Mouse (Mus musculus) forebrain, embryonic 15.5 days (tissue): ENCODE results near the gene Olfr1459. TPM values are rescaled to one million over a fixed set of nuclear protein-coding genes. Genes with fewer than 3 reads are reported as not detected.

Experiments used
- ATAC-seq: fragments of 200-750 bp; cut with Nextera tagmentation; replicated peaks from 2 replicates; pipeline ENCODE4 v1.8.0; 2017; ENCODE audit warnings: mild to moderate bottlenecking, moderate TSS enrichment, moderate library complexity
- H3K27ac ChIP-seq: fragments of 300-500 bp; sonication (generic); replicated peaks from 2 replicates; pipeline ENCODE4 v1.5.1; 2015; ENCODE audit warnings: mild to moderate bottlenecking, inconsistent platforms
- H3K27me3 ChIP-seq: fragments of 300-500 bp; sonication (generic); 2 replicates; pipeline ENCODE4 v1.6.1; 2015; ENCODE audit warnings: inconsistent platforms
- H3K36me3 ChIP-seq: fragments of 300-500 bp; sonication (generic); 2 replicates; pipeline ENCODE4 v1.6.1; 2015; ENCODE audit warnings: mild to moderate bottlenecking, inconsistent platforms
- H3K4me1 ChIP-seq: fragments of 300-500 bp; sonication (generic); 2 replicates; pipeline ENCODE4 v1.6.1; 2015; ENCODE audit warnings: inconsistent platforms
- H3K4me2 ChIP-seq: fragments of 300-500 bp; sonication (generic); replicated peaks from 2 replicates; pipeline ENCODE4 v1.6.1; 2015; ENCODE audit warnings: mild to moderate bottlenecking, inconsistent platforms
- H3K4me3 ChIP-seq: fragments of 300-500 bp; sonication (generic); 2 replicates; pipeline ENCODE4 v1.5.1; 2015; ENCODE audit warnings: mild to moderate bottlenecking, inconsistent platforms
- H3K9ac ChIP-seq: fragments of 300-500 bp; sonication (generic); replicated peaks from 2 replicates; pipeline ENCODE4 v1.6.1; 2015; ENCODE audit warnings: mild to moderate bottlenecking, inconsistent platforms
- H3K9me3 ChIP-seq: fragments of 300-500 bp; sonication (generic); 2 replicates; pipeline ENCODE4 v1.6.1; 2016; ENCODE audit warnings: inconsistent platforms
- WGBS: fragments of 180-500 bp; shearing (Covaris S2); methylation state at CpG from one replicate; pipeline ENCODE4 v1.1.7; 2015; ENCODE audit warnings: mixed read lengths; 5-methylcytosine and 5-hydroxymethylcytosine counted together
- polyA plus RNA-seq: library from polyadenylated mRNA; unstranded; fragments of >200 nt; fragmentation: Nextera tagmentation; extraction: Ambion mirVana; gene quantifications from 2 replicates; pipeline ENCODE4 v1.2.1, GENCODE M21; 2015

Olfr1459 gene
- not detected in 2 replicates for polyA plus RNA-seq

DNA sequence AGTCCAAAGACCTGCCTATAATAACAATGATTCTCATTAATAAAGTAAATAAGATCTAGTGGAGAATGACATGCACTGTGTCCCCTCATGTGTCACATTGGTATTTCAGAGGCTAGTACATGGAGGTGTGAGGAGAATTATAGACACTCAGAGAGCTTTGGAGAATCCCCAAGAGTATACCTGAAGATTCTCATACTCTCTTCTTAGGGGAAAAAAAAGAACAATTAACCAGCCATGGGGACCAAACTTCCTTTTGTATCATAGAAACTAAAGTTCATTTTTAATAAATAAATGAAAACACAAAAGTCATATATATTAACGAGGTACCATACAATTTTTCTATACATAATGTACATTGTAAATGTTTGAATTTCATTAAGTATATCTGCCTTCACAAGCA lies at the start of gene Olfr1459:
TSS of gene Olfr1459 (minus strand) at position 101 of the 400 bp plus-strand sequence.
- WGBS, result 77% methylated on average over 1 of the region's 1 CpGs
- peaks cover 15% of the 10 kb centered on the region for H3K9me3 ChIP-seq
- no peak for ATAC-seq
- H3K4me3 ChIP-seq, result no peak within 1 kb of the TSS
- H3K36me3 ChIP-seq, result no peaks in the 10 kb centered on the region
- H3K4me1 ChIP-seq, result no peaks in the 10 kb centered on the region
- no peak within 1 kb of the TSS for H3K9ac ChIP-seq
- H3K27ac ChIP-seq, result no peak within 1 kb of the TSS
- H3K27me3 ChIP-seq, result no peaks in the 10 kb centered on the region
- H3K4me2 ChIP-seq, result no peak within 1 kb of the TSS

DNA sequence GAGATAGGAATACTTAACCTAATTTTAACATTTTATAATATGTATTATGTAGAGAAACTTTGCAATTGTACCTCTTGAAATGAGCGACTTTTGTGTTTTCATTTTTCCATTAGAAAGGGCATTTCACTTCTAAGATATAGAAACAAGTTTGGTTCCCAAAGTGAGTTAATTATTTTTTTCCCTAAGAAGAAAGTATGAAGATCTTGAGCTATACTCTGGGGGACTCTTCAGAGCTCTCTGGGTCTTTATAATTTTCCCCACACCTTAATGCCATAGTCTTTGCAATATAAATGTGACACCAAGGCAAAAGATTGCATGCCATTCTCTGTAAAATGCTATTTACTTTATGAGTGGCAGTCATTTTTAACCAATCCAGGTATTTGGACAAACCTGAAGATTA lies 36.1 kb upstream of the Olfr1459 start, which contains the start of gene Olfr1462:
TSS of gene Olfr1462 (plus strand) at position 301 of the 400 bp plus-strand sequence.
- no peaks in the 10 kb centered on the region for H3K4me1 ChIP-seq
- no peak for ATAC-seq
- H3K27ac ChIP-seq, result no peak within 1 kb of the TSS
- no peaks in the 10 kb centered on the region for H3K36me3 ChIP-seq
- H3K9ac ChIP-seq, result no peak within 1 kb of the TSS
- no peak within 1 kb of the TSS for H3K4me3 ChIP-seq
- no peaks in the 10 kb centered on the region for H3K27me3 ChIP-seq
- H3K9me3 ChIP-seq, result peaks cover 29% of the 10 kb centered on the region; the same call in 1 of the 2 replicates
- H3K4me2 ChIP-seq, result no peak within 1 kb of the TSS
- WGBS, result 83% methylated on average over 1 of the region's 1 CpGs

DNA sequence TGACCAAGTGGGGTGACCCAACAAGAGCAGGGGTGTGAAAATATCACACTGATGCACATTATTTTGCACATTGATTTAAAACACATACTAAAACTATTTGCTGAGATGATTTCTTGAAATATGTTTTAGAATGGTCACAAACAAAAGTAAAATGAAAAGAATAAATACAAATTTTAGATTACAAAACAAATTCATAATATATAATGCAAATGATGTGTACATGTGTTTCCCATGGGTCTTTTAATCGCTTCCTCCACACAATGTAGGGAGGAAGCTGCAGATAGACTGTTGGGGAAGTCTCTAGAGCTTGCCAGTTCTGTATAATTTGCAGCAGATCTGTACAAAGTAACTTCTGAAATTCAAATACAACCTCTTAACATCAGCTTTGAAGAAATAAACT lies 13.4 kb upstream of the Olfr1459 start, which contains the start of gene Olfr1461:
TSS of gene Olfr1461 (plus strand) at position 301 of the 400 bp plus-strand sequence.
- WGBS, result 56% methylated on average over 1 of the region's 1 CpGs
- no peak for ATAC-seq
- H3K27me3 ChIP-seq, result no peaks in the 10 kb centered on the region

DNA sequence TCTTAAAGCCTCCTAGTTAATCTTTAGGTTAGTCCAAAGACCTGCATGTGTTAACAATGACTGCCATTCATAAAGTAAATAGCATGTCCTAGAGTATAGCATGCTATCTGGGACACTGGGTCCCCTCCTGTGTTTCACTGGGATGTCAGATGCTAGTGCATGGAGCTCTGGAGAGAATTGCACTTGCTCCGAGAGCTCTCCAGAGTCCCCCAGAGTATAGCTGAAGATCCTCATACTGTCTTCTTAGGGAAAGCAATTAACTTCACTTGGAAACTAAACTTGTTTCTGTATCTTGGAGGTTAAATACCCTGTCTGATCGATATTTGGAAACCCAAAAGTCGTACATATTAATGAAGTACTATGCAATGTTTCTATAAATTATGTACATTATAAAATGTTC lies 42.7 kb downstream of the Olfr1459 start, which contains the start of gene Olfr1458:
TSS of gene Olfr1458 (minus strand) at position 101 of the 400 bp plus-strand sequence.
- Histone ChIP-seq H3K27ac (no peak within 1 kb of the TSS), H3K9me3 (peaks cover 22% of the 10 kb centered on the region), H3K27me3 (no peaks in the 10 kb centered on the region), H3K4me1 (no peaks in the 10 kb centered on the region), H3K9ac (no peak within 1 kb of the TSS), H3K4me2 (no peak within 1 kb of the TSS), H3K4me3 (no peak within 1 kb of the TSS), H3K36me3 (no peaks in the 10 kb centered on the region)
- 84% methylated on average over 3 of the region's 3 CpGs for WGBS
- ATAC-seq, result no peak

More for the DNA sequence above, 13.4 kb upstream of the Olfr1459 start, which contains the start of gene Olfr1461:
- H3K36me3 ChIP-seq, result no peaks in the 10 kb centered on the region
- H3K4me1 ChIP-seq, result no peaks in the 10 kb centered on the region
- H3K9ac ChIP-seq, result no peak within 1 kb of the TSS
- no peak within 1 kb of the TSS for H3K27ac ChIP-seq
- no peaks in the 10 kb centered on the region for H3K9me3 ChIP-seq
- no peak within 1 kb of the TSS for H3K4me3 ChIP-seq
- no peak within 1 kb of the TSS for H3K4me2 ChIP-seq

DNA sequence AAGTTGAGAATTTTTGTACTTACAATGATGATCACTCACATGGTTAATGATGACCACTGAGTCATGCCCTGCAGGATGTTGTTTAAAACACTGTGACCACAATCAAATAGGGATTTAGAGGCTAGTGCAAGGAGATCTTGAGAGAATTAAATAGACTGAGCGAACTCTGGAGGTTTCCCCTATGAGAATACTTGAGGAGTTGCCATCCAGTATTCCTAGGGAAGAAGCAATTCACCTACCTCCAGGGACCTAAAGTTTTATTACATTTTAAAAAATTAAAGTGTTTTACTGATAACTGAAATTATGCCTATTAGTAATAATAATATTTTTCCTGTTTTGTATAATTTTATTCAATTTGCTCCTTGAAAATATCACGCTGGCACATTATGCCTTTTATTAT lies 51.6 kb downstream of the Olfr1459 start, which contains the start of gene Olfr1457:
TSS of gene Olfr1457 (minus strand) at position 101 of the 400 bp plus-strand sequence.
- Histone ChIP-seq H3K9me3 (peaks cover 19% of the 10 kb centered on the region), H3K27ac (no peak within 1 kb of the TSS), H3K36me3 (no peaks in the 10 kb centered on the region), H3K4me1 (no peaks in the 10 kb centered on the region), H3K9ac (no peak within 1 kb of the TSS), H3K4me2 (no peak within 1 kb of the TSS), H3K27me3 (no peaks in the 10 kb centered on the region), H3K4me3 (no peak within 1 kb of the TSS)
- ATAC-seq, result no peak
- WGBS, result 86% methylated on average over 2 of the region's 2 CpGs

DNA sequence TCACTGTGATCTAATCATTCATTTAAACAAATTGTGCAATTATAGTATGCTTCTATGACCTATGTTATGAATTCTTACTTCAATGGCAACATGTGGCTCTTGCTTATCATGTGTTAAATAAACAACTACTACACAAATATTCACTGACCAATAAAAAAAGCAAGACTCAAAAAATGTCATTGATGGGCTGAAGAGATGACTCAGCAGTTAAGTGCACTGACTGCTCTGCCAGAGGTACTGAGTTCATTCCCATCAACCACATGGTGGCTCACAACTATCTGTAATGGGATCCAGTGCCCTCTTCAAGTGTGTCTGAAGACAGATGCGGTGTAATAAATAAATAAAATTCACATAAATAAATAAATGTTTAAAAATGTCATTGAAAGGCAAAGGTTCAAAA lies 55.4 kb downstream of the Olfr1459 start:
- H3K4me1 ChIP-seq, result no peaks in the 10 kb centered on the region
- no peak overlapping the region for H3K9ac ChIP-seq
- no peaks in the 10 kb centered on the region for H3K36me3 ChIP-seq
- 82% methylated on average over 1 of the region's 1 CpGs for WGBS
- H3K4me2 ChIP-seq, result no peak overlapping the region
- no peak for ATAC-seq
- no peak overlapping the region for H3K4me3 ChIP-seq
- no peaks in the 10 kb centered on the region for H3K27me3 ChIP-seq
- H3K9me3 ChIP-seq, result peaks cover 11% of the 10 kb centered on the region
- H3K27ac ChIP-seq, result no peak overlapping the region

Other genes starting within 250 kb of the Olfr1459 start
- not detected in 2 replicates for gene Olfr1447, start 245.8 kb downstream of the Olfr1459 start, polyA plus RNA-seq
- not detected in 2 replicates for gene Olfr1448, start 225.1 kb downstream of the Olfr1459 start, polyA plus RNA-seq
- not detected in 2 replicates for gene Olfr1449, start 218.7 kb downstream of the Olfr1459 start, polyA plus RNA-seq
- not detected in 2 replicates for gene Olfr1450, start 199.3 kb downstream of the Olfr1459 start, polyA plus RNA-seq
- not detected in 2 replicates for gene Olfr1451, start 154.5 kb downstream of the Olfr1459 start, polyA plus RNA-seq
- not detected in 2 replicates for gene Olfr1453, start 121.2 kb downstream of the Olfr1459 start, polyA plus RNA-seq
- gene Olfr1454, start 88.9 kb downstream of the Olfr1459 start, polyA plus RNA-seq, result not detected in 2 replicates
- gene Olfr1457, start 51.7 kb downstream of the Olfr1459 start, polyA plus RNA-seq, result not detected in 2 replicates
- gene Olfr1458, start 42.8 kb downstream of the Olfr1459 start, polyA plus RNA-seq, result not detected in 2 replicates
- gene Olfr1461, start 13.5 kb upstream of the Olfr1459 start, polyA plus RNA-seq, result not detected in 2 replicates
- gene Olfr1462, start 36.2 kb upstream of the Olfr1459 start, polyA plus RNA-seq, result not detected in 2 replicates
- not detected in 2 replicates for gene Olfr1463, start 81.8 kb upstream of the Olfr1459 start, polyA plus RNA-seq
- gene Olfr1465, start 166.0 kb upstream of the Olfr1459 start, polyA plus RNA-seq, result not detected in 2 replicates
- gene Olfr1466, start 189.3 kb upstream of the Olfr1459 start, polyA plus RNA-seq, result not detected in 2 replicates
- gene Olfr1467, start 212.7 kb upstream of the Olfr1459 start, polyA plus RNA-seq, result not detected in 2 replicates